Mouse (Mus musculus) embryonic facial prominence, embryonic 12.5 days (tissue): Measurements from ENCODE around the gene Isoc2b. TPM values are rescaled to one million over a fixed set of nuclear protein-coding genes. Genes with fewer than 3 reads are reported as not detected.
A peak's percentile ranks its signal among the peaks of the same experiment; 100 is the strongest.
"Not testable (repeated sequence)": the region's sequence is repeated elsewhere in the genome, so short reads cannot be mapped to it uniquely, and the experiment has no call there.

Source experiments
- ATAC-seq: fragments of 200-750 bp; cut with Nextera tagmentation; 2 replicates; pipeline ENCODE4 v1.8.0; 2017; ENCODE audit not compliant: insufficient number of reproducible peaks, insufficient read depth, low FRiP score, low TSS enrichment
- H3K27ac ChIP-seq: fragments of 300-500 bp; sonication (generic); 2 replicates; pipeline ENCODE4 v1.5.1; 2016; ENCODE audit warnings: mild to moderate bottlenecking
- H3K27me3 ChIP-seq: fragments of 300-500 bp; sonication (generic); 2 replicates; pipeline ENCODE4 v1.6.1; 2016; ENCODE audit warnings: mild to moderate bottlenecking, moderate library complexity
- H3K36me3 ChIP-seq: fragments of 300-500 bp; sonication (generic); 2 replicates; pipeline ENCODE4 v1.6.1; 2016; ENCODE audit warnings: mild to moderate bottlenecking
- H3K4me1 ChIP-seq: fragments of 300-500 bp; sonication (generic); 2 replicates; pipeline ENCODE4 v1.6.1; 2016
- H3K4me2 ChIP-seq: fragments of 300-500 bp; sonication (generic); replicated peaks from 2 replicates; pipeline ENCODE4 v1.6.1; 2016; ENCODE audit warnings: mild to moderate bottlenecking, moderate library complexity
- H3K4me3 ChIP-seq: fragments of 300-500 bp; sonication (generic); 2 replicates; pipeline ENCODE4 v1.5.1; 2016; ENCODE audit warnings: mild to moderate bottlenecking
- H3K9ac ChIP-seq: fragments of 300-500 bp; sonication (generic); 2 replicates; pipeline ENCODE4 v1.6.1; 2016; ENCODE audit warnings: mild to moderate bottlenecking, moderate library complexity
- H3K9me3 ChIP-seq: fragments of 300-500 bp; sonication (generic); 2 replicates; pipeline ENCODE4 v1.6.1; 2016; ENCODE audit warnings: mild to moderate bottlenecking, moderate library complexity
- WGBS: fragments of 180-500 bp; shearing (Covaris S2); methylation state at CpG from one replicate; pipeline ENCODE4 v1.1.7; 2016; 5-methylcytosine and 5-hydroxymethylcytosine counted together
- polyA plus RNA-seq: library from polyadenylated mRNA; unstranded; fragments of >200 nt; fragmentation: Nextera tagmentation; extraction: Ambion mirVana; gene quantifications from 2 replicates; pipeline ENCODE4 v1.2.1, GENCODE M21; 2016

Gene Isoc2b
- polyA plus RNA-seq, 1 experiment from 2014 or later, result 4.4 TPM

DNA sequence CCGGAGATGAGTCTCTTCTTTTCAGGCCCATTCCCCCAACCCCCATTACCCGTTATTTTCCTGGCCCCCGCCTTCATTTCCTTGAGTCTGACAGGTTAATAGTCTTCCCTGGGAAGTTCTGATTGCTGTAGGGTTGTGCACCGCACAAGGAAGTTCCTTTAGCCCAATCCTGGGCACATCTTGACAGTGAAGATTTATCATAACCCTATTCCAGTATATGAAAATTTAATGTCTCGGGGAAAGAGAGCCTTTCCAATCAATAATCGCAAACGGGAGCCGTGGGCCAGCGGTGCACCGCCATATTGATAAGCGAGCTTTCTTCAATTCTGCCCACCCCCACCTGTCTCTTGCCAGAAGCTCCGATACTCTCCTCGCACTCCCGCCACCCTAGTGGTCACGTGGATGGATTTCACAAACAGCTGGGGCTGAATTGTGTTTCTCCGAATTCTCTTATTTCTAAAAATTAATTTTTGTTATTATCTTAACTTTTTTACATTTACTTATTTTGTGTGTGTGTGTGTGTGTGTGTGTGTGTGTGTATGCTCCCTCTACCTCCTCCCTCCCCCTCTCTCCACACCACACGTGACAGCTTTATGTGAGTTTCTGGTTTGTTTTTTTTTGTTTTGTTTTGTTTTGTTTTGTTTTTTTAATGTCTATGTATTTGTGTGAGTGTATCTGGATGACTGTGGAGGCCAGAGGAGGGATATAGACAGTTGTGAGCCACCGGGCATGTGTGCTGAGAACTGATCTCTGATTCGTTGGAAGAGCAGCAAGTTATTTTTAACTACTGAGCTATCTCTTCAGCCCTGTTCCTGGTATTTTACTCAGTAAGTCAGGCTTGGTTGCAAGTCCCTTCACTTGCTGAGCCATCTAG is 29.8 kb upstream of the Isoc2b start:
- Histone ChIP-seq H3K4me1 (no peaks in the 10 kb centered on the region), H3K9me3 (0 out of 2 replicates have a peak, but pooled peaks cover 4% of the 10 kb centered on the region), H3K4me2 (peak overlapping the region; percentile 46), H3K27me3 (peaks cover 19% of the 10 kb centered on the region), H3K9ac (peak overlapping the region; percentile 17; the same call in 1 of the 2 replicates), H3K36me3 (no peaks in the 10 kb centered on the region), H3K27ac (no peak overlapping the region), H3K4me3 (peak overlapping the region; percentile 28)
- ATAC-seq, result no peak
- WGBS, result 8% methylated on average over 19 of the region's 19 CpGs

DNA sequence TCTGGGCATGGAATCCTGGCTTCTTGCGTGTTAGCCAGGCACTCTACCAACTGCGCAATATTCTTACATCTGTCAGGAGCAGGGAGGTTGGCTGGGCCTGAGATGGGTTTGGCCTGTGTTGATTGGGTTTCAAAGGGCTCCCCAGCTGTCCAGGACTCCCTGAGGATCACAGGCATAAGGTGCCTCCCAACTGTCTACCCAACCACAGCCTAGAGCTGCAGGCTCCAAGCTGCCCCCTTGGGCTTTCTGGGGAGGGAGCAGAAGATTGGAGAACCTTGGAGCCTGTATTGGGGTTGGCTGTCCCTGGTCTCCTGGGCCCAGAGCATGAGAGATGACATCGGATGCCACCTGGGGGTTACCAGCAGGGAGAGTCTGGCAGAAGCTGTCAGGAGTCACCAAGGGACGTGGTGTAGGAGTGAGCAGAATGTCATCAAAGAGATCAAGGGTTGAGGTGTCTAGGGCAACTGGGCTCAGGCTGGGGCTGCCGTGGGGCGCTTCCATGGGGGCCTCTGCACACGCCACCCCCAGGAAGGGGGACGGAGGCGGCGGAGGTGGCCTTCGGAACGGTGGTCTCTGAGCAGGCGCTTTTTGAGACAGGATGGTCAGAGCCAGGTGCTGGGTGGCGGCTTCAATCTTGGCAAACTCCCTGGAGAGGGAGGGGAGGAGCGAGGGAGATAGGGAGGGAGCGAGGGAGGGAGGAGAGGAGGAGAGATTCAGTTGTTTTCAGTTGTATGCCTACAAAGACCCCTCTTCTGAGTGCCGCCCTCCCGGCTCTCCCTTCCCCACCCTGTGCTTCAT is 29.0 kb upstream of the Isoc2b start:
- H3K36me3 ChIP-seq, result no peaks in the 10 kb centered on the region
- H3K27me3 ChIP-seq, result peaks cover 19% of the 10 kb centered on the region
- peak overlapping the region; percentile 46 for H3K4me2 ChIP-seq
- H3K27ac ChIP-seq, result no peak overlapping the region
- peak overlapping the region; percentile 17; the same call in 1 of the 2 replicates for H3K9ac ChIP-seq
- 21% methylated on average over 16 of the region's 18 CpGs for WGBS
- H3K4me3 ChIP-seq, result peak overlapping the region; percentile 28
- no peaks in the 10 kb centered on the region for H3K4me1 ChIP-seq
- peak; percentile 53; the same call in 1 of the 2 replicates for ATAC-seq
- H3K9me3 ChIP-seq, result 0 out of 2 replicates have a peak, but pooled peaks cover 4% of the 10 kb centered on the region

- H3K4me2 ChIP-seq, result no peak overlapping the region
- peaks cover 14% of the 10 kb centered on the region for H3K27me3 ChIP-seq
- no peaks in the 10 kb centered on the region for H3K4me1 ChIP-seq
- WGBS, result 59% methylated on average over 11 of the region's 11 CpGs
- H3K27ac ChIP-seq, result no peak overlapping the region
- H3K9me3 ChIP-seq, result no peaks in the 10 kb centered on the region
- H3K9ac ChIP-seq, result no peak overlapping the region
- H3K4me3 ChIP-seq, result no peak overlapping the region
- ATAC-seq, result no peak
- no peaks in the 10 kb centered on the region for H3K36me3 ChIP-seq
Measured at GRCm38 (mm10) chr7:4895186-4895585, 25.1 kb upstream of the Isoc2b start.

- Histone ChIP-seq H3K4me2 (no peak overlapping the region), H3K9ac (no peak overlapping the region), H3K27ac (no peak overlapping the region), H3K9me3 (no peaks in the 10 kb centered on the region), H3K27me3 (no peaks in the 10 kb centered on the region), H3K4me1 (no peaks in the 10 kb centered on the region), H3K36me3 (no peaks in the 10 kb centered on the region), H3K4me3 (no peak overlapping the region)
- no peak for ATAC-seq
- 73% methylated on average over 4 of the region's 4 CpGs for WGBS
Measured at GRCm38 (mm10) chr7:4886680-4887079, 16.6 kb upstream of the Isoc2b start.

DNA sequence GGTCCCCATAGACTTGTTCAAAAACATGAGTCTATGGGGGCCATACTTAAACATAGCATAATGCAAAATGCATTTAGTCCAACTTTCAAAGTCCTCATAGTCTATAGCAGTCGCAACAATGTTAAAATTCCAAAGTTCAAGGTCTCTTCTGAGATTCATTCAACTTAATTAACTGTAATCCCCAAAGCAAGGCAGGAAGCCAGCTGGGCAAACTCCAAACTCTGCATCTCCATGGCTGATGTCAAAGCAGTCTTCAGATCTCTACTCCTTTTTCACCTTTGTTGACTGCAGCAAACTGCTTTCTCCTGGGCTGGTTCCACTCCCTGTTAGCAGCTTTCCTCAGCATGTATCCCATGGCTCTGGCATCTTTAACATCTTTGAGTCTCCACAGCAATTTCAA is 9.0 kb upstream of the Isoc2b start:
- H3K27ac ChIP-seq, ATAC-seq, H3K9me3 ChIP-seq, H3K27me3 ChIP-seq, H3K4me2 ChIP-seq, H3K36me3 ChIP-seq, H3K9ac ChIP-seq, H3K4me3 ChIP-seq: not testable (repeated sequence)
- 80% methylated on average over 1 of the region's 1 CpGs for whole genome bisulfite sequencing
- H3K4me1 ChIP-seq, result 0 out of 2 replicates have a peak, but pooled peaks cover 15% of the 10 kb centered on the region

DNA sequence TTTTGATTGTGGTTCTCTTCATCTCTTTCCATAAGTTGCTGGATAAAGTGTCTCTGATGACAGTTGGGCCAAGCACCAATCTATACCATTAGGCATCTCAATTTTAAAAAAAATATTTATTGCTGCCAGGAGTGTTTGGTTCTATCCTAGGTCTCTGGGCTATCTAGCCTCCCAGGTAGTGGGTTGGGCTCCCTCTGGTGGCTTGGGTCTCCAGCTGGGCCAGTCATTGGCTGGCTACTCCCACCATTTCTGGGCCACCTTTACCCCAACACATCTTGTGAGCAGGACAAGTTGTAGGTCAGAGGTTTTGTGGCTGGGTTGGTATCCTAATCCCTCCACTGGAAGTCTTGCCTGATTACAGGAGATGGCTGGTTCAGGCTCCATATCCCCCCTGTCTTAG is 8.1 kb upstream of the Isoc2b start:
- H3K4me2 ChIP-seq, result peak overlapping the region; percentile 84
- H3K4me1 ChIP-seq, result 0 out of 2 replicates have a peak, but pooled peaks cover 15% of the 10 kb centered on the region
- H3K9ac ChIP-seq, result no peak overlapping the region
- H3K27me3 ChIP-seq, result no peaks in the 10 kb centered on the region
- 0 out of 2 replicates have a peak overlapping the region, but pooled peaks have one; percentile 57 for H3K4me3 ChIP-seq
- no peaks in the 10 kb centered on the region for H3K9me3 ChIP-seq
- H3K27ac ChIP-seq, result no peak overlapping the region
- no peaks in the 10 kb centered on the region for H3K36me3 ChIP-seq
- ATAC-seq, result no peak

DNA sequence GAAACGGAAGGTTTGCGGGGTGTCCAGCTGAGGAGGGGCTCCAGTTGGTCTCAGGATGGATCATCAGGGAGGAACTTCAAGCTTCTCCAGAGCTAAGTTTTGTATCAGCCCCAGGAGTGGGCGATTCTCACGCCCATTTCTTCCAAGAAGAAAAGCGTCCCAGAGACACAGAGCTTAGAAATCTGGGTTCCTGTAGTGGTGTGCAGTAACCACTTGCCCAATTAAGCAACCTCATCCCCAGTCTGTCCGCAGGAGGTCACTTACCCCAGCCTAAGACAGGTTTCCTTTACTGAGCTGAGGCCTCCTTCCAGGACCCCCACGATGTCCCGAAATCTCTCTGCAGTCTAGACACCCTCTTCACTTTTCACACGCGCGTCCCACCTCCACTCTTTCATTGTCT is 7.2 kb upstream of the Isoc2b start:
- H3K4me1 ChIP-seq, result 0 out of 2 replicates have a peak, but pooled peaks cover 15% of the 10 kb centered on the region
- no peaks in the 10 kb centered on the region for H3K36me3 ChIP-seq
- no peak overlapping the region for H3K27ac ChIP-seq
- WGBS, result 12% methylated on average over 11 of the region's 11 CpGs
- no peaks in the 10 kb centered on the region for H3K9me3 ChIP-seq
- H3K9ac ChIP-seq, result peak overlapping the region; percentile 52
- peak overlapping the region; percentile 57 for H3K4me3 ChIP-seq
- no peaks in the 10 kb centered on the region for H3K27me3 ChIP-seq
- H3K4me2 ChIP-seq, result peak overlapping the region; percentile 84
- no peak for ATAC-seq

DNA sequence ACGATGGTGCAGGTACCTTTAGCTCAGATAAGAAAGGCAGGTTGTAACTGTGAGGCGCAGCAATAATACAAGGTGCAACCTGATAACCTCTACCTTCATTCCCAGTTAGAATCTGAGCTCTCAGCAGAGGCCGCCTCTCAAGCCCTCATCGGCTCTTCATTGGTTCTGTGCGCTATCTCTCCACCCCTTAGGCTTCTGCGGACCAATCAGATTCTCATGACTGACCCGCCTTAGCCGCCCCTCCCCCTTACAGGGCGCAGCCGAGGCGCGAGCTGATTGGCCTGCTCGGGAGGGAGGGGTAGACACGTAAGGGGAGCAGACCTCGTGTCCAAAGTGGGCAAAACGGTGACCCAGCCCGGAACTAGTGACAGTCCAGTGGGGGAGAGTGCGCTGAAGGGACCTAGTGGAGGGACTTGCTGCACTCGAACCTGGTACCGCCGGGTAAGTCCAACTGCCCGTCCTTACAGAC is 6.7 kb upstream of the Isoc2b start, which contains the start of gene Isoc2a:
Gene Isoc2a (plus strand): TSS at position 401 of the 469 bp plus-strand sequence.
- peak within 1 kb of the TSS; percentile 84 for H3K4me2 ChIP-seq
- H3K36me3 ChIP-seq, result no peaks in the 10 kb centered on the region
- H3K27me3 ChIP-seq, result no peaks in the 10 kb centered on the region
- peak; percentile 99 for ATAC-seq
- 1% methylated on average over 22 of the region's 22 CpGs for WGBS
- peak within 1 kb of the TSS; percentile 52 for H3K9ac ChIP-seq
- peak within 1 kb of the TSS; percentile 57 for H3K4me3 ChIP-seq
- H3K9me3 ChIP-seq, result no peaks in the 10 kb centered on the region
- no peak within 1 kb of the TSS for H3K27ac ChIP-seq
- 0 out of 2 replicates have a peak, but pooled peaks cover 15% of the 10 kb centered on the region for H3K4me1 ChIP-seq

DNA sequence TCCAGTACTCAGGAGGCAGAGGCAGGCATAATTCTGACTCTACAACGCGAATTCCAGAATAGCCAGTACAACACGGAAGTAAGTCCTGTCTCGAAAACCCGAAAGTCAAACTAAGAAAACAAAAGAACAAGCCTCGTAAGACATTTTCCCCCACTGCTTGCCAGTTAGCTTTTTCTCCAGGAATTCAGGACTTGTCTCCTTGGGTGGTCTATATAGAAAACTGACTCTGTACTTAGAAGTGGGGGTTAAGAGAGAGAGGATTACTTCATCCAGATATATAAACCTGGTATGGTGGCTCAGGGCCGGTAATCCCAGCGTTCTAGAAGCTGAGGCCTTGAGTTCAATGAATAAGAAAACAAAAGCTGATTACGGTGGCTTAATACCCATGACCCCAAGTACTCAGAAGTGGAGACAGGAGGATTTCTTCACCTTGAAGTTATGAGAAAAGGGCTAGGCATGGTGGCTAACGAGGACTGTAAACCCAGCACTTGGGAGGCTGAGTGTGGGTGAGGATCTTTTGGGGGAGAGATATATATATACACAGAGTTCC is 3.4 kb downstream of the Isoc2b start:
- H3K9me3 ChIP-seq, result no peaks in the 10 kb centered on the region
- no peaks in the 10 kb centered on the region for H3K27me3 ChIP-seq
- peak overlapping the region; percentile 55 for H3K4me2 ChIP-seq
- no peak overlapping the region for H3K27ac ChIP-seq
- 42% methylated on average over 10 of the region's 10 CpGs for WGBS
- peak overlapping the region; percentile 49 for H3K4me3 ChIP-seq
- H3K36me3 ChIP-seq, result no peaks in the 10 kb centered on the region
- 0 out of 2 replicates have a peak, but pooled peaks cover 4% of the 10 kb centered on the region for H3K4me1 ChIP-seq
- peak overlapping the region; percentile 41; the same call in 1 of the 2 replicates for H3K9ac ChIP-seq
- no peak for ATAC-seq

DNA sequence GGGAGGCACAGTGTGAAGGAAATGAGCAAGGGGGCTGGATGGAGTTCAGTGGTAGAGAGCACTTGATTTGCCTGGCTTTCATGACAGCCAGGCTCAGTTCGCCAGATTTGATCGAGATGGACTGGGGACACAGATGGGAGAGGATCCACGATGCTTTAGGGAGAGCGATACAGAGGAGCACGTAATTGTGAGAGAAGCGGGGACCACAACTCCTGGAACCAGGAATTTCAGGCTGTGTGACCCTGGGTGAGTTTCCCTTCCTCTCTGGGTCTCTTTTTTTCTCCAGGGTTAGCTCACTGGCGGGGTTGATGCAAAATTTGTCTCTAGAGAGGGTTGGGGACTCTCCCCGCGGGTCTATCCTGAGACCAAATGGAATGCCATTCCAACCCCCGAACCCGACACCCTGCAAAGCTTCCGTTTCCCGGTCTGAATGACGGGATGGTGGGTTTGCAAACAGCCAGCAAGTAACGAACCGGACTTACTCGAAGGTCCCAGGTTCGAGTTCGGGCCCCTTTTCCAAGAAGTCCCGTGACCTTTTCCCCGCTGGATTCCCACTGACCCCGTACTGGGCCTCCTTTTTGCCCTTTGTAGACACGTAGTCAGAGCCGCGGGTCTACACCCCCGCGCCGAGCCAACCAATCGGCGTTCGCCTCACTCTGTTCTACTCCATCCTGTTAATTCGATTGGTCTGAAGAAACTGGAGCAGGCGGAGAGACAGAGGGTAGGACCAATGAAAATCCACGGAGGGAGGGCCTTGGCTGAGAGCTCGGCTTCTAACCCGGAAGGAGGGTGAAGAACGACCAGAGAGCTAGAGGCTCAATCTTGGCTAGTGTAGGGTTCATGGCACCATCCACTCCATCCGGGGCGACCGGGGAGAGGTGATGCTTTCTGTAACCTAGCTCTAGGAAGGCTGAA is 4.2 kb downstream of the Isoc2b start:
- H3K27ac ChIP-seq, result peak overlapping the region; percentile 17; the same call in 1 of the 2 replicates
- H3K27me3 ChIP-seq, result no peaks in the 10 kb centered on the region
- 6% methylated on average over 40 of the region's 40 CpGs for WGBS
- H3K4me1 ChIP-seq, result 0 out of 2 replicates have a peak, but pooled peaks cover 4% of the 10 kb centered on the region
- H3K4me2 ChIP-seq, result peak overlapping the region; percentile 55
- H3K9me3 ChIP-seq, result no peaks in the 10 kb centered on the region
- ATAC-seq, result peak; percentile 100
- peak overlapping the region; percentile 45 for H3K9ac ChIP-seq
- H3K36me3 ChIP-seq, result no peaks in the 10 kb centered on the region
- peak overlapping the region; percentile 49 for H3K4me3 ChIP-seq
